Mouse (Mus musculus): ENCODE results near the gene Zfp869. TPM values are rescaled to one million over a fixed set of nuclear protein-coding genes. Genes with fewer than 3 reads are reported as not detected.
"Not testable (repeated sequence)": the region's sequence is repeated elsewhere in the genome, so short reads cannot be mapped to it uniquely, and the experiment has no call there.

Zfp869 gene
- total RNA-seq (2021): 10 to 100 TPM; 13.6 to 16.1 TPM

DNA sequence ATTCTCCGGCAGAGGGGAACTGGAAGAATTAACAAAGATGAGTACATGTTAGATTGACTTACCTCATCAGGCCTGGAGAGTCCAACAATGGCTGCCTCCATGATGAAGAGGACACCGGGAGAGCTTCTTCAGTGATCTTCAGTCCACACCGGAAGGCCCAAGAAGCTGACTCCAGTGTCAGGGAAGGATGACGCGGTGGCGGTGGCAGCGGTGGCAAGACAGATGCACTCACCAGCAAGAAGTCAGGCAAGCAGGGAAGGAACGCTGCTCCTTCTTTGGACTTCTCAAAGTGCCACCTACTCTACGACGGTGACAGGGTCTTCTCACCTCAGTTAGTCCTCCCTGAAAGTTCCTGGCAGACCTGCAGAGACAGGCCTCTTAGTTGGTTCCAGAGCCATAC, at the start of gene Zfp869:
TSS of gene Zfp869 (minus strand) at position 101 of the 400 bp plus-strand sequence.
- intact Hi-C loops (cut with DNase I); DNase-seq: not testable (repeated sequence)

GRCm38 (mm10) chr8:69758316-69758715, 47.8 kb upstream of the Zfp869 start:
- DNase-seq: no peak
- intact Hi-C loops (cut with DNase I): no loop called here

DNA sequence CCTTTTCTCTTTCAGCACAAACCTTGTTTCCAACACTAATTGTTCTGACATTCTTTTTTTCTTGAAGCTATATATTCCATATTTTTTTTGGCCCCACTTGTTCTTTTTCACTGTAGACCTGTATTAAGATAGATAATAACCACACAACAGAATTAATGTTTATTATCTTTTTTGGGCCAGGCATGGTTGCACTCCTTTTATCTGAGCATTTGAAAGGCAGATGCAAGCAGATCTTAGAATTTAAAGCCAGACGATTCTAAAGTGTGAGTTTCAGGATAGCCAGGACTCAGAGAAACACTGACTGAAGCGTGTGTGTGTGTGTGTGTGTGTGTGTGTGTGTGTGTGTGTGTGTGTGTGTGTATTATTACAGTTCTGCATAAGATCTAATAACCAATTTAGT, 41.9 kb upstream of the Zfp869 start:
- no peak for DNase-seq
- intact Hi-C loops (cut with DNase I): no loop called here

GRCm38 (mm10) chr8:69749544-69750454, 39.3 kb upstream of the Zfp869 start, which contains the start of gene Zfp963:
Gene Zfp963, minus strand, starts transcription at chr8:69749970.
- peak; percentile 98 for DNase-seq
- intact Hi-C loops (cut with DNase I): loop anchor here (2.0 kb wide), 2 partner anchors 25 to 31 kb away; partner anchors contain the start of gene Gm20422

DNA sequence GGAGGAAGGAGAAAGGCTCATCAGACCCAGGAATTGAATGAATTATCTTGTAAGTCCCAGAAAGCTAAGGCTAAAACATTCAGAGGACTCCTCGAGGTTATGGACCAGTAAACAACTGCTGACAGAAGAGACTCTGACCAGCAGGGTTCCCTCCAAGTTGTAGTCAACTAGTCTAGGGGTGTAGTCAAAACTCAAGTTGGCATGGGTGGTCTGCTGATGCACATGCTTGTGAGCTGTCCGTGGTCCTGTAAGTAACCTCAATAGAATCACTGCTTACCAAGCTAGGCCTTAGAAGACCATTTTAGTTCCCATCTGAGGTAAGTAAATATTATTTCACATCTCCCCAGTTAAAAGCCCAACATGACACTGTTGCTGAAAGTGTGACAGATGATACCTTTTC, 30.7 kb upstream of the Zfp869 start:
- intact Hi-C loops (cut with DNase I): no loop called here
- DNase-seq: no peak

- intact Hi-C loops (cut with DNase I): no loop called here
- no peak for DNase-seq
These were observed 30.2 kb upstream of the Zfp869 start for GRCm38 (mm10) chr8:69740763-69741162.

DNA sequence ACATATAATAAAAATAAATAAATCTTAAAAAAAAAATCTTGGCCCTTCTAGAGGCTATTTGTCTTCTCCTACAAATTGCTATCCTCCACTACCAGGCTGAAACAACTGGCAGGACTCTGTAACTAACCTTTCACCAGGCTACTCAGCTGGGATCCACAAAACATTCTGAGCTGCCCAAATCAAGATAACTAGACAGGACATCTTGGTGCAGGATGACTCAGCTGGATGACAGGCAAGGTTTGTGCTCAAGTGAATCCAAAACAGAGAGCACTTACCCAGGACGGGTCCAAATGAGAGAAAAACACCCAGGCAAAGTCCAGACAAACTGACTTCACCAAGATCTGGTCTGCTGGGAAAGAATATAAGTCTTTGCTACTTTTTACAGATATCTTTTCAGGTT, 25.0 kb upstream of the Zfp869 start:
- intact Hi-C loops (cut with DNase I): no loop called here
- DNase-seq: no peak

GRCm38 (mm10) chr8:69717232-69717580, 6.7 kb upstream of the Zfp869 start:
- DNase-seq: no peak
- intact Hi-C loops (cut with DNase I): loop anchor here (2.0 kb wide), 1 partner anchor 92 kb away; the partner anchor contains the start of gene Zfp868

- intact Hi-C loops (cut with DNase I): loop anchor here (2.0 kb wide), 1 partner anchor 92 kb away; the partner anchor contains the start of gene Zfp868
These were observed 6.1 kb upstream of the Zfp869 start for GRCm38 (mm10) chr8:69716403-69717231.

GRCm38 (mm10) chr8:69715366-69715765, 4.8 kb upstream of the Zfp869 start:
- intact Hi-C loops (cut with DNase I): loop anchor here (2.0 kb wide), 1 partner anchor 61 kb away; the partner anchor contains the start of gene Zfp964
- DNase-seq: no peak

More at GRCm38 (mm10) chr8:69716403-69717231, 6.1 kb upstream of the Zfp869 start:
- DNase-seq: peak; percentile 91 to 92

GRCm38 (mm10) chr8:69713516-69713915, 3.0 kb upstream of the Zfp869 start:
- intact Hi-C loops (cut with DNase I): no loop called here
- DNase-seq: no peak

DNA sequence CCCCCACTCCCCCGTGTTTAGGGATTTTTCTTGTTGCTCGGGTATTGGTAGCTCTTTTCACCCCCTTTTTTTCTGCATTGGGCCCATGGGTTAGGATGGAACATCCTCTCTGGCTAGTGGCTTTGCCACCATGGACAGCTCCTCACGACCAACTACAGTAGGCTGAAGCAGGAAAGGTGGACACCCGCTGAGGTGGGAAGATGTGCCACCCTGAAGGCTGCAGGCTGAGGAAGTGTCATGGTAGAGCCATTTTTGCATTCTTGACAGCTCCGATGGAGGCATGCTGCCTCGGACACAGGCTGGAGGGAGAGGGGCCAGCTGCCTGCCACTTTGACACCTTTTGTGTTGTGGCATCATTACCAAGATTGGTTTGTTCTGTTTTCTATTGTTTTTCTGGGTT, 8.7 kb downstream of the Zfp869 start:
- no peak for DNase-seq
- intact Hi-C loops (cut with DNase I): no loop called here

- DNase-seq; intact Hi-C loops (cut with DNase I): not testable (repeated sequence)
These were observed 45.5 kb downstream of the Zfp869 start for GRCm38 (mm10) chr8:69665051-69665450.

DNA sequence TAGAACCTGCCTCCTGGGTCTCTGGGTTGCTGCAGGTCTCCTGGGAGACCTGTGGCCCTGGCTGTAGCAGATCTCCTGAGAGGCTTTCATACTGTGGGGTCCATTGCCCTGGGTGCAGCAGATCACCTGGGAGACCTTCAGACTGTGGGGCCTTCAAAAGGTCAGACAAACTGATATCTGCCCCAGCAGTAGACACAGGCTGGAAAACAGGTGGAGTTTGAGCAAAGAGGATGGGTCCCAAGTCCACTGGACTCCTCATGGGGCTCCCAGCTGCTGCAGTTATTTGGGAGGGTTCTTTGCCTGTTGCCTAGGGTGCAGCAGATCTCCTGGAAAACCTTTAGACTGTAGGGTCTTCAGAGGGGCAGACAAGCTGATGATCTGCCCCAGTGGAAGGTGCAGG, 49.2 kb downstream of the Zfp869 start:
- intact Hi-C loops (cut with DNase I): no loop called here
- DNase-seq: no peak

Other genes with a start within 250 kb of the Zfp869 start
- not detected for gene Gm7697, start 187.7 kb downstream of the Zfp869 start, total RNA-seq (2021)
- 1 to 10 TPM; 7.7 to 9.1 TPM for gene Zfp868, start 85.2 kb downstream of the Zfp869 start, total RNA-seq (2021)
- 1 to 10 TPM; 1.0 to 1.9 TPM for gene Zfp964, start 56.2 kb downstream of the Zfp869 start, total RNA-seq (2021)
- 1 to 10 TPM; 2.0 to 2.2 TPM for gene Zfp963, start 39.2 kb upstream of the Zfp869 start, total RNA-seq (2021)
- gene Gm20422, start 64.2 kb upstream of the Zfp869 start, total RNA-seq (2021): 1 to 10 TPM in 1 of 2 experiments, not detected in 1; 1.3 TPM
- gene Atp13a1, start 80.4 kb upstream of the Zfp869 start, total RNA-seq (2021): 10 to 100 TPM; 14.1 to 14.4 TPM
- 10 to 100 TPM; 14.4 to 16.2 TPM for gene Zfp866, start 80.5 kb upstream of the Zfp869 start, total RNA-seq (2021)
- gene Gmip, start 98.0 kb upstream of the Zfp869 start, total RNA-seq (2021): 1 to 10 TPM; 5.4 to 5.6 TPM
- under 1 TPM; 0.16 to 0.42 TPM for gene Lpar2, start 111.7 kb upstream of the Zfp869 start, total RNA-seq (2021)
- not detected for gene Pbx4, start 121.8 kb upstream of the Zfp869 start, total RNA-seq (2021)
- 1 to 10 TPM; 1.7 to 2.4 TPM for gene Cilp2, start 177.0 kb upstream of the Zfp869 start, total RNA-seq (2021)
- gene Tssk6, start 191.5 kb upstream of the Zfp869 start, total RNA-seq (2021): not detected
- 100 to 1,000 TPM; 451 to 482 TPM for gene Ndufa13, start 191.8 kb upstream of the Zfp869 start, total RNA-seq (2021)
- 10 to 100 TPM in 1 of 2 experiments, 1 to 10 TPM in 1; 9.1 to 12.1 TPM for gene Yjefn3, start 192.0 kb upstream of the Zfp869 start, total RNA-seq (2021)

Measured in heart, postnatal 36 days (tissue).